Mouse (Mus musculus) cerebellum, postnatal 25 days (tissue): Measurements from ENCODE around the gene Asrgl1.

ENCODE experiments used
- DNase-seq, 2 experiments: peaks; one replicate each; pipeline ENCODE4 v3.0.0; 2021; ENCODE audit warnings: mixed read lengths in 2 of 2

Gene Asrgl1

DNA sequence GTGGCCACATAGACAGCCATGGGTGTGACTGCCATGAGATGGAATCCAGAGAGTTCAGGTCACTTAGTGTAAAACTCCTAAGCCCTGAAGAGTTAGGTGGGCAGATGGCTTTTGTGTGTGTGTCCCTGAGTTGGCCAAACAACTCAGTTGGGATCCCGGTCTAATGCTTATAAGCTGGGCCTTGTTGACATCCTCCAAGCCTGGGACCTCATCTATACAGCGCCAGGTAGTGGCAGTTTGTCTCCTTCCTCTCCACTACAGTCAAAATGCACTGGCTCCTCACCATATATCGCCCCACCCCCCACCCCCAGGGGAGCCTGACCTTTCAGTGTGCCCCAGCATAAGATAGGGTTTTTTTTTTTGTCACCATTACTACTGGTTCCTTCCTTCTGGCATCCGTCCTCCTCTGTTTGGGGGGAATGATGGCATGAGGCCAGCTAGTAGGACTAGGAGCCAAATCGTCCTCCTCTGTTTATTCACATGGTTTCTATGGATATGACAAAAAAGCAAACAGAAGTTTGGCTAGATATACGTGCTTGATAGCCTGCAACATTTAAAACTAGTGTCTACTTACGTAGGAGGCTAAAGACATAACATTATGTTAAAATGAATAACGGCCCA lies 65.6 kb downstream of the Asrgl1 start:
- peak in 1 of 2 experiments; percentile 18 for DNase-seq

DNA sequence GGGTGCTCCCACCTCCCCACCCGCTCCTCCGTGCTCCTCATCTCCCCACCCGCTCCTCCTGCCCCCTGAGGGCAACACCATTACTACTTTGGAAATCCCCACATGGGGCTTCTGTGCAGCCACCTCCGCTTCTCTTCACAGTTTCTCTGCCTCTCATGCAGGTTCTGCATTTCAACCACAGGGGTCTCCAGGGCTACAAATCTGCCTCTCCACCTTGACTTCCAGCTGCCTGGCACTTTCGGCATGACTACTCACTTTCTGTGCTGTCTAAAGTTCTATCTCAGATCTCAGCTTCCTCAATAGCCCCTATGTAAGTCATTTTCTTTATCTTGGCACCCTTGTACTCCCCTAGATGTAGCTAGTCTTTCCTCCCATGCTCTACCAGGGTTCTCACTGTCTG lies 68.1 kb downstream of the Asrgl1 start:
- no peak for DNase-seq

DNA sequence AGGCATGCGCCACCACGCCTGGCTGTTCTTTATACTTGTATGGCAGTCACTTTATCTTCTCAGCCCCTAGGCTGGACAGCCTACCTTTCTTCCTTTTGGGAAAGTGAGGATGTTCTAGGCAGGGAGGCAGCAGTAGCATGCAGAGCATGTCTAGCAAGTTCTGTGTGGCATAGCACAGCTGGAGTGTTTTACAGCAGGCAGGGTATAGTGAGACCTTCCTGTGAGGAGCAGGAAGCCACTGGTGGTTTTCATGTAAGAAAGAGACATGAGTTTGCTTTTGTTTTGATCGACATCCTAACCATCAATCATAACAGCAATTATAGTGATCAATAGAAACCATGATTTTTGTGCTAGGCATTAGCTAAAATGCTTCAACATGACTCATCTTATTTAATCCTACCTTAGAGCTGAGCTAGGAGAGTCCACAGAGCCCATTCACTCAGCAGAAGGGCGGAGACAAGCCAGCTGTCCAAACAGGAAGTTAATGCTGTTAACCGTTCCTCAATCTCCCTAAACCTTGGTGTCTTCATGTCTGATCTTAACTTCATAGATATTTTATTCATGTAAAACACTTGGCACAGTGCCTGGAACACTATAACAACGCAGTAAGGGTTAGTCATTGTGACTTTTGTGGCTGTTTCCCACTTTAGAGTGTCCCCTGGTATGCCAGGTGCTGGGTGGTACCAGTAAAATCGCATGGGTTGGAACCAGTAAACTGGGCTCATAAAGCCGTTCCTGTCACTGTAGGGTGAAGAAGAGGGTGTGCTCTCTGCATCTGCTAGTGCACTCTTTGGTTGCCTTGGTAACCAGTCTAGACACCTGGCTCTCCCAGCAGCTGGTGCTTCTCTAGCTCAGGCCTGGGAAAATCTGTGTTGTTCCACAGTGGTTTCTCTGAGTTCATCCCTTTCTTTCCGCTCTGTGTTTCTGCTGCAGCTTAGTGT lies 69.5 kb downstream of the Asrgl1 start:
- DNase-seq = no peak

DNA sequence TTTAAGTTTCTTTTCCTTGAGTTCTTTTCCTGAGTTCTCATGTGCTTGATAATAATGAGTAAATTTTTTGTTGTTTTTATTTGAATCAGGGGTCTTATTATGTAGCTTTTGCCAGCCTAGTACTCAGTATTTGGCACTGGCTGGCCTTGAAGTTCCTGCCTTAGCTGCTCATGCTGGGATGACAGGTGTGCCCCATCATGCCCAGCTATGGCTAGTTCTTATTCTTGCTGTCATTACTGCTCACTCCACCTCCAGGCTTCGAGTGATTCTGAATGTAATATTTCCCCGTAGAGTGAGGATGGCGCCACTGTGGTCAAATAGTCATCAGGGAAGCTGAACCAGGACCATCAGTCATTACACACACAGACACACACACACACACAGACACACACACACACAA lies 71.6 kb downstream of the Asrgl1 start:
- peak; percentile 51 to 58 for DNase-seq

DNA sequence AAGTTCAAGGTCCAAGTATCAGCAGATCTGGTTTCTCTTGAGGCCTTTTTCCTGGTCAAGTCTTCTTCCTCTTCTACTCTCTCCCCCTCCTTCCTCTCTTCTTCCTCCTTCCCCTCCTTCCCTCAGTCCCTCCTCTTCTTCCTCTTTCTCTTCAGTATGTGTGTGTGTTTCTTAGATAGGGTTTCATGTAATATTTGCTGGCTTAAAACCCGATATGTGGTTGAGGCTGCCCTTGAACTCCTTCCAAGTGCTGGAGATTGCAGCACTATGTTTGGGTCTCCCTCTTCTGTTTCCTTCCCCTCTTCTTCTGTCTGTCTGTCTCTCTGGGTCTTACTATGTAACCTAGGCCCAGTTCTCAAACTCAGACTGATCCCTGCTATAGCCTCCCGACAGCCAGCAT lies 72.6 kb downstream of the Asrgl1 start:
- no peak for DNase-seq

DNA sequence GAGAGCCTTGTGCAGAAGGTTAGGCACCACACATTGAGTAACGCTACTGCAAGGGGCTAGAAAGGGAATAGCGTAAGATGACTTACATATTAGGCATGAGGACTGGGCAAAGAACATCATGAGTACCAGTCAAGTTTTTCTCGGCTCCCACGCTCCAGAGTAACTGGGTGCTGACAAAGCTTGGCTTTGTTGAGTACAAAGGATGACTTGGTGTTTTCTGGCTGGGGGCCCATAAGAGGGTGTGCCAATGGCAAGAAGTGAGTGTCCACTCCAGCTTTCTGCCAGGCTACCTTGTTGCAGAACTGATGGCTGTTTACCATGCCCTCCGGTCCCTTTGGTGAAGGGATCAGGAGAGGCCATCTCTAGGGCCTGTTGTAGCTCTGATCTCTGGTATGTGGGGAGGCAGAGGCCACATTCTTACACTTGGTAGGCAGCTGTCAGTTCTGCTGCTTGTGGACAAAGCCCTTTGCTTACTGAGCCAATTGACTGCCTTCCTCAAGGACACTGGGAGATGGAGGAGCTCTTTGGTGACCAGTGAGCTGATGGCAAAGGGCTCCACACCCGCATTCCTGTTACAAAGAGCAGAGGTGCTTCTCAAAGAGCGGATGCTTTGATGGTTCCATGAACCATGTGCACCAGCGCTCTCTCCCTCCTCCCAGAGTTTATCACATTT lies 74.1 kb downstream of the Asrgl1 start:
- DNase-seq = peak in 1 of 2 experiments; percentile 39

DNA sequence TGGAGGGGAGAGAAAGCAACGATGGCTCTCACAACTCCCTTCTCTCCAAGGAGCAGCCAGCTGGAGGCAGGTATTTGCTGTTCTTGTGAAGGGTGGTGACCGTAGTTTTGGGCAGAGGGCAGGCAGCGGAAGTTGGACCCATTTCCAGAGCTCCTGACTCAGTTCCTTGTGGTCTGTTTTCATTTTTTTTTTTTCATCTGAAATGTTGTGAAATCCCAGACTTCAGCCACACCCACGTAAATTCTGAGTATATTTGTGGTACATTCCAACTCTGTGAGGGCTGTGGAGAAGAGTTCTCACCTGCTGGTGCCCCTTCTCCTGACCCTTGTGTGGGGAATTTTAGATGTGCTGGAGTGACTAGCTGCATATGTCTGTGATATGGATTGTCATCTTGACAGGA lies 75.3 kb downstream of the Asrgl1 start:
- no peak for DNase-seq
